Mouse (Mus musculus): Measurements from ENCODE around the gene Rnf11. TPM values are rescaled to one million over a fixed set of nuclear protein-coding genes. Genes with fewer than 3 reads are reported as not detected.
"Not testable (repeated sequence)": the region's sequence is repeated elsewhere in the genome, so short reads cannot be mapped to it uniquely, and the experiment has no call there.

Rnf11 gene
- total RNA-seq, 4 experiments from 2014 or later, result 110 to 167 (median 131) TPM

- no peak for DNase-seq (ENCODE audit: low spot score in 2 of 2)
Observed at GRCm38 (mm10) chr4:109412233-109412632, 72.3 kb downstream of the Rnf11 start.

GRCm38 (mm10) chr4:109411377-109411967 lies 73.1 kb downstream of the Rnf11 start:
- no peak for DNase-seq (ENCODE audit: low spot score in 2 of 2)

GRCm38 (mm10) chr4:109410681-109411376 lies 73.7 kb downstream of the Rnf11 start:
- no peak for DNase-seq (ENCODE audit: low spot score in 2 of 2)

DNA sequence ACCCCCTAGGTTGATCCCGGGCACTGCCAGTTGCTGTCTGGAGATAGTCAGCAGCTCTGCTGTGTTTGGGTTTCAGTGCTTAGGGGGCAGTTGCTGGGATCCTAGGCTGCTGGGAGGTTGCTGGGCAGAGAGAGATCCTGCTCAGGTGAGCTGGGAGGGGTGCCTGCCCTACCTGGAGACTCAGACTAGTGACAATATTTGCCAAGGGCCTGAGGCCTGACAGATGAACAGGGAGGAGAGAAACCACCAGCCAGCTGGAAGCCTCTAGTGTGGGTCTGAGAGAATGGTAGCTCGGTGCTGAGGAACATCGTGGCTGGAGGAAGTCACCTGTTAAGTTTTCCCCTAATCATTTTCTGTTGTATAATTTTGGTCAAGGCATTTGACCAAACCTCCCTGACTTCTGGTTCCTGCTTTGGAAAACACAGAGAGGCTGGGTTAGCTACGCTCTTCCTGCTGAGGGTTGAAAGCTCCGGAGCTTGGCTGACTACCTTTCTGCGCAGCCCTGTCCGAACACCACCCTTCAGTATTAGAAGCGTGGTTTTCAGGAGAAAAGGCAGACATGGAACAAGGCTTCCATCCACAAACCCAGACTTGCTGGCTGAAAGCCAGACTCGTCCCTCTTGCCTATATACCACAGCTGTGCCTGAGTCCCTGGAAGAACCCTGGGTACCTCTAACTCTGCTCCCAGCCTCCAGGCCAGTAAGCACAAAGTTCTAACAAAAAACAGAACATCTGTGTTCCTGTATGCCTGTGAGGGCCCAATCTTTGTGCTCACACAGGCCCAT lies 76.6 kb downstream of the Rnf11 start:
- no peak for DNase-seq (ENCODE audit: low spot score in 2 of 2)

DNA sequence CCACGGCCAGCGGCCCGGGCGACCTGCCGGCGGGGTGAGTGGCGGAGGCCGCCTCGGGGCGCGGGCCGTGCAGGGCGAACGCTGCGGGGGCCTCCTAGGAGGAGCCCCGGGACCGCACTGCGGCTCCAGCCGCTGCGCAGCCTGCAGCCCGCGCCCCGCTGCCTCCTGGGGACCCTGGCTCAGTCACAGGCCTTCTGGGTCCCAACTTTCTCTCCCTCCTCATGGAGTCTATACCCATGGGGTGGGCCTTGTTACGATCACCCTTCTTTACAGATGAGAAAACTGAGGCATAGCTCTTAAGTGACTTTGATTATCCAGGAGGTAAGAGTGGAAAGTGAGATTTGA lies 77.4 kb downstream of the Rnf11 start:
- DNase-seq (ENCODE audit: low spot score in 2 of 2), result no peak

- DNase-seq (ENCODE audit: low spot score in 2 of 2), result no peak
Observed at GRCm38 (mm10) chr4:109406486-109407175, 77.9 kb downstream of the Rnf11 start, which contains the start of gene Ttc39a. Gene Ttc39a, plus strand, starts transcription at chr4:109406623.

- peak; percentile 41 to 45 for DNase-seq (ENCODE audit: low spot score in 2 of 2)
Observed at GRCm38 (mm10) chr4:109406054-109406485, 78.5 kb downstream of the Rnf11 start.

- no peak for DNase-seq (ENCODE audit: low spot score in 2 of 2)
Observed at GRCm38 (mm10) chr4:109405415-109405814, 79.1 kb downstream of the Rnf11 start.

DNA sequence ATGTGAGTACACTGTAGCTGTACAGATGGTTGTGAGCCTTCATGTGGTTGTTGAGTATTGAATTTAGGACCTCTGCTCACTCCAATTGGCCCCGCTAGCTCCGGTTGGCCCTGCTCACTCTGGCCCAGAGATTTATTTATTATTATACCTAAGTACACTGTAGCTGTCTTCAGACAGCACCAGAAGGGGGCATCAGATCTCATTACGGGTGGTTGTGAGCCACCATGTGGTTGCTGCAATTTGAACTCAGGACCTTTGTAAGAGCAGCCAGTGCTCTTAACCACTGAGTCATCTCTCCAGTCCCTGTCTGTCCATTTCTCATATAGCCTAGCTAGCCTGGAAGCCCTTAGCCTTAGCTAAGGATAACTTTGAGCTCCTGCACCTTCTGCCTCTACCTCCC lies 79.6 kb downstream of the Rnf11 start:
- not testable (repeated sequence) for DNase-seq (ENCODE audit: low spot score in 2 of 2)

- no peak for DNase-seq (ENCODE audit: low spot score in 2 of 2)
Observed at GRCm38 (mm10) chr4:109401176-109401689, 83.3 kb downstream of the Rnf11 start.

Other genes with a start within 250 kb of the Rnf11 start
- 10 to 100 TPM; 80.2 to 94.6 (median 83.7) TPM for gene Eps15, start 204.5 kb downstream of the Rnf11 start, total RNA-seq (2022)
- under 1 TPM in 2 of 4 experiments, not detected in 2; 0.11 to 0.16 TPM for gene Ttc39a, start 78.1 kb downstream of the Rnf11 start, total RNA-seq (2022)
- gene 4930522H14Rik, start 46.6 kb upstream of the Rnf11 start, total RNA-seq (2022), result not detected
- 10 to 100 TPM; 16.8 to 27.9 (median 22.5) TPM for gene Cdkn2c, start 182.5 kb upstream of the Rnf11 start, total RNA-seq (2022)
- 10 to 100 TPM; 42.9 to 51.1 (median 47.2) TPM for gene Faf1, start 191.9 kb upstream of the Rnf11 start, total RNA-seq (2022)

All from gastrocnemius, adult 8-10 months (tissue).